ENCODE assay signal across 11 mouse cellular contexts in the genomic region with DNA sequence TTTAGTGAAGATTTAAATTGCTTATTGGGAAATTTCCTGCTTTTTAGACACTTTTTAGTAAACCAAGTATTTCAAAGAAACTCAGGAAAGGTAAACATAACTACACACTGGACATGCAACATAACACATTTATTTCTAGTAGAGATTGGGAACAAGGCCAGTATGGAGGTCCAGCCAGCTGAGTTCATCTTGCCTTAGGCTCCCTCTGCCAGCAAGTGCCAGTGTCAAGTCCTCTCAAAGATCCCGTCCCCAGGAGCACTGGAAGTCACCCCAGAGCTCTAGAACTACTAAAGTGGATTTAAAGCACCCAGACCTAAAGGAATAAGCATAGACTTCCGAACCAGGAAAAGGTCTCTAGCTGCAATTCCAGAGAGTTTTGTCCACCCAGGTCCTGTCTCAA.
"Had no signal": no experiment of that assay in that cellular context is flagged by ENCODE, and none has a peak within 500 bp of the region (broad histone marks: within the 10 kb centered on the region; RNA-seq: fewer than 3 reads in every experiment).

No protein-coding gene starts in this region.

- DNase-seq: kidney, postnatal 36 days; layer of hippocampus, adult 9-11 months; layer of hippocampus, postnatal 36 days; lung, adult 18-20 months; right cerebral cortex, postnatal 14 days; thymus, postnatal 36 days had no signal

- H3K4me3 ChIP-seq: limb, embryonic 13.5 days; midbrain, embryonic 12.5 days; neural tube, embryonic 13.5 days had no signal

- H3K27ac ChIP-seq: kidney, postnatal 0 days; limb, embryonic 13.5 days; liver, embryonic 14.5 days; midbrain, embryonic 12.5 days; neural tube, embryonic 13.5 days had no signal
